Mouse (Mus musculus): Measurements from ENCODE around the gene Emc4.

- no peak for TF ChIP-seq HCFC1 (IDR thresholded peaks at IDR 0.05; ENCODE audit: low read depth, low read length)
- TF ChIP-seq RAD21 (IDR thresholded peaks at IDR 0.05; ENCODE audit: low read depth, low read length), result no peak
- TF ChIP-seq POLR2A (IDR thresholded peaks at IDR 0.05; ENCODE audit: control insufficient read depth in 1 of 2, insufficient read depth in 1 of 2, low read depth in 1 of 2, low read length in 2 of 2, poor library complexity in 1 of 2), result no peak
- TF ChIP-seq USF2 (IDR thresholded peaks at IDR 0.05; ENCODE audit: borderline replicate concordance in 1 of 2, insufficient read depth in 1 of 2, low read depth in 1 of 2, low read length in 2 of 2), result no peak
- TF ChIP-seq GABPA (IDR thresholded peaks at IDR 0.05; ENCODE audit: low read depth, low read length), result no peak
- peak; percentile 94 for TF ChIP-seq ZNF384 (IDR thresholded peaks at IDR 0.05; ENCODE audit: low read depth, low read length)
- no peak; the same call in none of the 2 replicates for TF ChIP-seq MAZ (IDR thresholded peaks at IDR 0.05; ENCODE audit: low read depth, low read length)
- peak; percentile 70 to 77 for TF ChIP-seq EP300 (IDR thresholded peaks at IDR 0.05; ENCODE audit: low read depth in 1 of 2, low read length in 2 of 2)
- no peak for TF ChIP-seq CTCF (IDR thresholded peaks at IDR 0.05 in 2 of 3, conservative IDR thresholded peaks at IDR 0.05 in 1 of 3; ENCODE audit: control insufficient read depth in 1 of 3, insufficient read depth in 1 of 3, low read depth in 2 of 3, low read length in 3 of 3, poor library complexity in 1 of 3, severe bottlenecking in 1 of 3)
- TF ChIP-seq POLR2AphosphoS2 (IDR thresholded peaks at IDR 0.05; ENCODE audit: low read length), result no peak
- no peak for TF ChIP-seq CHD1 (IDR thresholded peaks at IDR 0.05; ENCODE audit: low read depth, low read length)
- no peak for TF ChIP-seq UBTF (IDR thresholded peaks at IDR 0.05; ENCODE audit: borderline replicate concordance, insufficient read depth, low read depth, low read length)
- TF ChIP-seq KAT2A (conservative IDR thresholded peaks at IDR 0.05; ENCODE audit: low read depth, low read length), result no peak
- no peak for TF ChIP-seq ZMIZ1 (IDR thresholded peaks at IDR 0.05; ENCODE audit: low read depth, low read length)
These were observed 35.6 kb downstream of the Emc4 start for GRCm38 (mm10) chr2:112332051-112332898.
